Mouse (Mus musculus): ENCODE data around the gene Vapa.

DNA sequence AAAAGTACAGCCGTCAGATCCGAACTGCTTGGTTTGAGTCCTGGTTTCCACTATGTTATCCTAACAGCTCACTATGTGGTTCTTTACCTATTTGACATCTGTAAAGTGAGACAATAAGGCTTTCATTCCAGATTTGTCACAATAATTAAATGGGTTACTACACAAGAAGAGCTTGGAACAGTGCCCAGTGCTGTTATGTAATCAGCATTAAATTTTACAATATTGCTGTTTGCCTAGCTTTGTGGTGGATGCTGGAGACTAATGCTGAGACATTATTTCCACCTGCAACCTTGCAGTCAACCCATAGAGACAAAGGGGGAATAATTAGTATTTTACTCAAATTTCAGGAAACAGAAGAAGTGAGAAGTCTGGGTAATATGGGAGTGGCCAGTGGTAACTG lies 5.1 kb upstream of the Vapa start:
- TF ChIP-seq CTCF (conservative IDR thresholded peaks at IDR 0.05; ENCODE audit: low read length), result no peak
- TF ChIP-seq POU5F1 (IDR thresholded peaks at IDR 0.05; ENCODE audit: borderline replicate concordance, low read length), result no peak
